Mouse (Mus musculus): ENCODE measurements at regions not wholly inside any gene's neighbourhood (a gene's known extent, or its start where the extent isn't known, plus 50 kb on each side); places are given as distances from the start of the nearest gene placed in this dataset.

DNA sequence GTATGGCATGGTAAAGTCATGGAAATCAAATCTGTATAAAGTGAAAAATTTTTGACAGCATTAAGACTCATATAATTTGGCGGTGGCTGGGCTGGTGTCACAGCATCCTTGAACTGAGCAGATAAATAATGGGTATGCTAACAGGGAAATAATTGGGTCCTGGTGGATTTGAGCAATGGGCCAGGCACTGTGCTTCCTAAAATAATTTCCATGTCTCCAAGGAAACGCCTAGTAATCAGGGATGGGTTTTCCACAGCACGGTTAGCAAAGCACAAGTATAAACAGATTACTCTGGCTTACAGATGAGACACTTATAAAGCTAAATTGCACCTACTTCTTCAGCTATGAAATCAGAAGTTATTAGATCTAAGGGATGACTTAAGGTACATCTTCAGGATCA, 273.9 kb upstream of the Pex5l start:
- TF ChIP-seq CTCF (IDR thresholded peaks at IDR 0.05) = no peak
- TF ChIP-seq EP300 (IDR thresholded peaks at IDR 0.05) = no peak
